Mouse (Mus musculus) large intestine, adult 2 months (tissue): ENCODE measurements at regions not wholly inside any gene's neighbourhood (a gene's known extent, or its start where the extent isn't known, plus 50 kb on each side); places are given as distances from the start of the nearest gene placed in this dataset.
A peak's percentile ranks its signal among the peaks of the same experiment; 100 is the strongest.
"Not testable (repeated sequence)": the region's sequence is repeated elsewhere in the genome, so short reads cannot be mapped to it uniquely, and the experiment has no call there.

Experiments
- DNase-seq: peaks from one replicate; pipeline ENCODE4 v3.0.0-alpha.2; 2012; ENCODE audit warnings: low read depth, low spot score
- WGBS: fragments of 180-500 bp; shearing (Covaris S2); methylation state at CpG from one replicate; pipeline ENCODE4 v1.1.7; 2018; 5-methylcytosine and 5-hydroxymethylcytosine counted together

DNA sequence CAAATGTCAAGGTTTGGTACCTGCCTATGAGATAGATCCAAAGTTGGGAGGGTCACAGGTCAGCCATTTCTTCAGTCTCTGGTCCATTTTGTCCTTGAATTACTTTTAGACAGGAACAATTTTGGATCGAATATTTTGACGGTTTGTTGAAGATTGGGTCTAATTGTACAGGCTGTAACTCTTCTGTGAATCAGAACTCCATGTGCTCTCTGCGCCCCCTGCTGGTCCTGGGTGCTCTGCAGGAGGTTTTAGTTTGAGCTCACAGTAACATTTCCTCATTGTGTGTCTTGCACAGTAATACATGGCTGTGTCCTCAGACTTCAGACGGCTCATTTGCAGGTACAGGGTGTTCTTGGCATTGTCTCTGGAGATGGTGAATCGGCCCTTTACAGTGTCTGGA is 158.1 kb downstream of the Adam6a start:
- WGBS: 40% methylated on average over 5 of the region's 5 CpGs
- not testable (repeated sequence) for DNase-seq

DNA sequence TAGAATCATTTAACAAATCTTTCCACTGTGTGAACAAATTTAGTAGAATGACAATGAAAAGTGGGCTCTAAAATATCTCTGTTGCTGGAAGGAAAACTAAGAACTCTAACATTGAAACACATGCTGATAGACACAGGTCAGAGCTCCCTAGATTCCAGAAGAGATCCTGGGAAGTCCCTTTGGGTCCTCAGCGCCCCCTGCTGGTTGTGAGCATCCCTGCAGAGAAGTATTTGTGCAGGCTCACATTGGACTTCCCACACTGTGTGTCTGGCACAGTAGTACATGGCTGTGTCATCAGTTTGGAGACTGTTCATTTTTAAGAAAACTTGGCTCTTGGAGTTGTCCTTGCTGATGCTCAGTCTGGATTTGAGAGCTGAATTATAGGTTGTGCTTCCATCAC is 172.7 kb downstream of the Adam6a start:
- not testable (repeated sequence) for DNase-seq
- 0% methylated on average over 1 of the region's 1 CpGs for WGBS

DNA sequence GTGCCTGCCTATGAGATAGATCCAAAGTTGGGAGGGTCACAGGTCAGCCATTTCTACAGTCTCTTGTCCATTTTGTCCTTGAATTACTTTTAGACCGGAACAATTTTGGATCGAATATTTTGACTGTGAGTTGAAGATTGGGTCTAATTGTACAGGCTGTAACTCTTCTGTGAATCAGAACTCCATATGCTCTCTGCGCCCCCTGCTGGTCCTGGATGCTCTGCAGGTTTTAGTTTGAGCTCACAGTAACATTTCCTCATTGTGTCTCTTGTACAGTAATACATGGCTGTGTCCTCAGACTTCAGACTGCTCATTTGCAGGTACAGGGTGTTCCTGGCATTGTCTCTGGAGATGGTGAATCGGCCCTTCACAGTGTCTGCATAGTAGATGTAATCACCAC is 192.1 kb downstream of the Adam6a start:
- 59% methylated on average over 4 of the region's 4 CpGs for WGBS
- DNase-seq: no peak

GRCm38 (mm10) chr12:113746277-113746676 is 202.6 kb downstream of the Adam6a start:
- 41% methylated on average over 1 of the region's 1 CpGs for WGBS
- no peak for DNase-seq

DNA sequence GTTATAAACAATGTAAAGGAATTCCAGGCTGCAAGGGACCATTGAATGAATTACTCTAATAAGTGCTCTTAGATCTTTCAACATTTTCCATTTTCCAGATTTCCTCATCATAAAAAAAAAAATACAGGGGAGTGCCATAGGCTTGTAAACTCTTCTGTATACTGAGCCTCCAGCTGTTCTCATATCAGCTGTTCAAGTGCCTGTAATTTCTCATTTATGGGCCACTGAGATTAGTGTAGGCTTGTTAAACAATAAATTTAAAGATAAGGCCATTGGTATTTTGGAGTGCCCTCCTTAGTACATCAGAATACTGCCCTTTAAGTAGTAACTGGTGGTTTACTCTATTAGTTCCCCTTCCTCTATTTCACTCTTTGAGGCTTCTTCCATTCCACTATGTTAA is 204.3 kb downstream of the Adam6a start:
- no peak for DNase-seq

DNA sequence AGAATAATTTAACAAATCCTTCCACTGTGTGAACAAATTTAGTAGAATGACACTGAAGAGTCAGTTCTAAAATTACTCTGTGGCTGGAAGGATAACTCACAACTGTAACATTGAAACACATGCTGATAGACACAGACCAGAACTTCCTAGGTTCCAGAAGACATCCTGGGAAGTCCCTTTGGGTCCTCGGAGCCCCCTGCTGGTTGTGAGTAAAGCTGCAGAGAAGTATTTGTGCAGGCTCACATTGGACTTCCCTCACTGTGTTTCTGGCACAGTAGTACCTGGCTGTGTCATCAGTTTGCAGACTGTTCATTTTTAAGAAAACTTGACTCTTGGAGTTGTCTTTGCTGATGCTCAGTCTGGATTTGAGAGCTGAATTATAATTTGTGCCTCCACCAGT is 225.9 kb downstream of the Adam6a start:
- no peak for DNase-seq
- WGBS: 39% methylated on average over 1 of the region's 1 CpGs

- 0% methylated on average over 1 of the region's 1 CpGs for WGBS
- not testable (repeated sequence) for DNase-seq
Measured at GRCm38 (mm10) chr12:113795876-113796275, 252.2 kb downstream of the Adam6a start.

DNA sequence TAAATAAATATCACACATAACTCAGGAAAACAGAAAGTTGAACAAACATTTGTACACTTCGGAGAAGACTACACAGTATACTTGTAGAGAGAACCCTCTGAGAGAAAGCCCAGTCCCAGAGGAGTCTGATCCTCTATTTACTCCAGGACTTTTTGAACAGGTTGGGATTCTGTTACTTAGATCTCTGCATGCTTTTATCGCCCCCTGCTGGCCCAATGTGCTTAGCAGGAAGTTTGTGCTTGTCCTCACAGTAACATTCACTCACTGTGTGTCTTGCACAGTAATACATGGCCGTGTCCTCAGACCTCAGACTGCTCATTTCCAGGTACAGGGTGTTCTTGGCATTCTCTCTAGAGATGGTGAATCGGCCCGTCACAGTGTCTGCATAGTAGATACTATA is 282.7 kb downstream of the Adam6a start:
- DNase-seq: no peak
- 55% methylated on average over 5 of the region's 5 CpGs for WGBS

- 41% methylated on average over 4 of the region's 4 CpGs for WGBS
- DNase-seq: peak; percentile 3
Measured at GRCm38 (mm10) chr12:113858893-113859292, 315.2 kb downstream of the Adam6a start.

DNA sequence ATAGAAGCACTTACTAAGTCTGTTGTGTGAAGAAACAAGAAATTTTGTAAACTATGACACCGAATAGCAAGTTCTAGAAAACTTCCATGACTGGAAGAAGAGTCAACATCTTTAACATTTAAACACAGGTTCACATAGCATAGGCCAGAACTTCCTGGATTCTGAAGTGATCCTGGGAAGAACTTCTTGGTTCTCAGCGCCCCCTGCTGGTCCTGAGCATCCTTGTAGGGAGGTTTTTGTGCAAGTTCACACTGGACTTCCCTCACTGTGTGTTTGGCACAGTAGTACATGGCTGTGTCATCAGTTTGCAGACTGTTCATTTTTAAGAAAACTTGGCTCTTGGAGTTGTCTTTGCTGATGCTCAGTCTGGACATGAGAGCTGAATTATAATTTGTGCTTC is 335.1 kb downstream of the Adam6a start:
- whole genome bisulfite sequencing: 25% methylated on average over 2 of the region's 2 CpGs
- DNase-seq: no peak

GRCm38 (mm10) chr12:113896152-113896551 is 352.4 kb downstream of the Adam6a start:
- 27% methylated on average over 4 of the region's 4 CpGs for WGBS
- no peak for DNase-seq

- DNase-seq: no peak
Measured at GRCm38 (mm10) chr12:113906459-113906858, 362.8 kb downstream of the Adam6a start.

GRCm38 (mm10) chr12:113907751-113908150 is 364.0 kb downstream of the Adam6a start:
- WGBS: 69% methylated on average over 1 of the region's 1 CpGs
- DNase-seq: no peak

GRCm38 (mm10) chr12:113911770-113912169 is 368.1 kb downstream of the Adam6a start:
- 43% methylated on average over 3 of the region's 3 CpGs for WGBS
- DNase-seq: no peak

DNA sequence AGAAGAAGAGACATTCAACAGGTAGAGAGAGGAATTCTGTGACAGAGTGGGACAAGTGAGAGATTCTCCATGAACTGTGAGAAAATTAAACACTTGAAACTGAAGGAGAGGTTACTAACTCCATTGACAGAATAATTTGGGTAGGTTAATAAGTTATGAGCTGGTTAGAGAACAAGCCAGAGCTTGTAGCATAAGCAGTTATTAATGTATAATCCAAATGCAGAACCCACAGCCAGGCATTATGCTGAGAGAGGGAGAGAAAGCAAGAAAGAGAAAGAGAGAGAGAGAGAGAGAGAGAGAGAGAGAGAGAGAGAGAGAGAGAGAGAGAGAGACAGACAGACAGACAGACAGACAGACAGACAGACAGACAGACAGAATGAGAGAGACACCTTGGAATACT is 397.0 kb downstream of the Adam6a start:
- no peak for DNase-seq

DNA sequence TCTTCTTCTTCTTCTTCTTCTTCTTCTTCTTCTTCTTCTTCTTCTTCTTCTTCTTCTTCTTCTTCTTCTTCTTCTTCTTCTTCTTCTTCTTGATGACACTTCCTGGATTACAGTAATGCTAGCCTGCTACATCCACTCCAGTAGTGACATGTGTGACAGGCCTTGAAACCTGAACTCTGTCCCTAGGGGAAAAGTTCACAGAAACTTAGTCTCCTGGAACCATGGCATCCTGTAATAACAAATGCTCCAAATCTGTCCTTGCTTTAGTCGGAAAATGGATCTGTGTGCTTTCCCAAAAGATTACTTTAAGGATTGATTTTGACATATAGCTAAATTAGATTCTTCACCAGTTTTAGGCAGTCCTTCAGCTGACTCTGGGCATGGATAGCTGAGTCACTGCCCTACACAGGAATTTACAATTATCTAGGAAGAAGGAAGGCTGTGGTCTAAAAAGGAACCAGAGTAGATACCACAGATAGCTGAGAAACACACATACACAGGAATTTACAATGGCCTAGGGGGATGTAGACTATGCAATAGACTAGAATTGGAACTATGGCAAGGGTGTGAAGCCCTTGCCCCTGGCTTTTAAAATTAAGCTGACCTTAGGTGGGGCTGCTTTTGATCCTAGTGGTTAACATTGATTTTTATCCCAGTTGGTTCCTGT is 400.1 kb downstream of the Adam6a start:
- WGBS: 66% methylated on average over 1 of the region's 1 CpGs
- not testable (repeated sequence) for DNase-seq

- not testable (repeated sequence) for DNase-seq
- 94% methylated on average over 1 of the region's 1 CpGs for WGBS
Measured at GRCm38 (mm10) chr12:113945786-113946185, 402.1 kb downstream of the Adam6a start.

GRCm38 (mm10) chr12:113948017-113948416 is 404.3 kb downstream of the Adam6a start:
- 19% methylated on average over 4 of the region's 4 CpGs for WGBS
- DNase-seq: not testable (repeated sequence)

- 78% methylated on average over 6 of the region's 6 CpGs for WGBS
- no peak for DNase-seq
Measured at GRCm38 (mm10) chr12:113974271-113974670, 430.6 kb downstream of the Adam6a start.

DNA sequence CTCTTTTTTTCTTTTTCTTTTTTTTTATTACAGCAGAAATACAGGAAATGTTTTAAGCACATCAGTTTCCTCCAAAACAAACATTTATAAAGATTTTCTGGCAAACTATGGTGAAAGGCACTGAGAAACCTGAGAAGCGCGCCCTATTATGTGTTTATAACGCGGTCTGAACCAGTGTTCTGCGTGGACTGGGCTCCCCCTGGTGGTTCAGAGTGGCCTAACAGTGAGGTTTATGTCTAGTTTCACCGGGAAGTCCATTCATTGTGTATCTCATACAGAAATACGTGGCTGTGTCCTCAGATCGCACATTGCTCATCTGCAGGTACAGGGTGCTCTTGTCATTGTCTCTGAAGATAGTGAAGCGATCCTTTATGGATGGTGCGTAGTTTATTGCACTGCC is 437.9 kb downstream of the Adam6a start:
- WGBS: 32% methylated on average over 10 of the region's 10 CpGs
- DNase-seq: not testable (repeated sequence)

DNA sequence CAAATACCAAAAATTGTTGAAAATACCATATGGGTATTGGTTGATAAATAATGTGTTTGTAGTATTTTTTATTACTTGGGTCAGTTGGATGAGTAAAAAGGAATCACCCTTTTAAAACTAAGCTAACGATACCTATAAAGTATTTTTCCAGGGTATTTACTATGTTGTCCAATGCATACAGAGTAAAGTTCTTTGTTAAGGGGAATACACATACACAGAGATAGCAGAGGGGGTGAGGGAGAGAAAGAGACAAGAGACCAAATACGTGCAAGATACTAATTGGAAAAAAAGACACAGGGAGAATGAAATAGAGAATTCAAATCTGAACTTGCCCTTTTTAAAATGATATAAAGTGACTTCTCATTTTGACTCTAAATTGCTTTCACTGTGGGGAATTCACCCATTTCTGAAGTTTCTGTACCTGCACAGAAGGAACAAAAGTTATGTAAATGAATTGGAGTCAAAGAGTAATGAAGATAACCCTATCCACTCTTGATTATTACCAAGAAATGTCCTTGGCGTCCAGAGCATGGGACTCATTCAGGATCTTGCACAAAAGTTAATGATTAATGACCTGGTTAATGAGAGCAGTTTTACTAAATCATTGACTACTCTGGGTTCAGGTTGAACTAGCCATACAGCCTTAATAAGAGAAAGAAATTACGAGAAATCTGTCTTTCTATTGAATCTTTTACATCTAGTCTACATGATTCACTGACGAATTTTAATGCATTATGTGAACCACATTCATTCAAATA is 443.7 kb downstream of the Adam6a start:
- DNase-seq: no peak
- 54% methylated on average over 5 of the region's 5 CpGs for WGBS
